Mouse (Mus musculus): ENCODE data around the gene Qsox1. TPM values are rescaled to one million over a fixed set of nuclear protein-coding genes. Genes with fewer than 3 reads are reported as not detected.

The Qsox1 gene
- total RNA-seq, 2 experiments from 2014 or later: 31.5 to 38.1 TPM

DNA sequence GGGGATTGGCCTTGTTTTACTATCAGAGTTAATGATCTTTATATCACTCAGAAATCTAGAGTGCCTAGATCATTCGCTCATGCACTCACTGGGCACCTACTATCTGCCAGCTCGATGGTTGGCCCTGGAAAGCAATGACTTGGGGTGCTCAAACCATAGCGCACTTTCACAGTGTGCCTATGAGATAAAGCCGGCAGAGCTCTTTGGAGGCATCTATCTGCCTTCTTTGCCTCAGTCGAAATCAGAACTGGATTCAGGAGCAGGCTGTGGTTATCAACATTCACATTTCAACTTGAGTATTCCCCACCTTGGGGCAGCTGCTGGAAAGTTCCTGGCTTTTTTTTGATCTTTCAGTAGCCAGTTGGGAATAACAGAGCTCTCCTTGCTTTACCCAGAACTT is 64.8 kb downstream of the Qsox1 start:
- DNase-seq: no peak

DNA sequence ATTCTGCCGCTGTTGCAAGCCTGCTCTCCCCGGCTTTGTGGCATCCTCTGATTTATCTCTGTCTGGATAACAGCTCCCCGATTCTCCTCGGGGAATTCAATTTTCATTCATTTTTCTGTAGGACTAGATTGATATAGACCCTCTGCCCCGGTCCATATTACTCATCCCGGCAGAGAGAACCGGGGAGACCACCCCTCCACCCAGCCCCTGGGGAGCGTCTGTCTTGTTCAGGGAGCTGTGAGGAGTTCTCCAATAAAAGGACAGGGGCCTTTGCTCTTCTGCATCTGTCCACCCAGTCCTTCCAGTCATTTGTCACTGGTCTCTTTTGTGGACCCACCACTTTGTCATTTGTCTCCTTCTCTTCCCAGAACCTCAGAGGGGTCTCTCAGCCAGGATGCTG is 65.7 kb downstream of the Qsox1 start:
- DNase-seq: no peak

DNA sequence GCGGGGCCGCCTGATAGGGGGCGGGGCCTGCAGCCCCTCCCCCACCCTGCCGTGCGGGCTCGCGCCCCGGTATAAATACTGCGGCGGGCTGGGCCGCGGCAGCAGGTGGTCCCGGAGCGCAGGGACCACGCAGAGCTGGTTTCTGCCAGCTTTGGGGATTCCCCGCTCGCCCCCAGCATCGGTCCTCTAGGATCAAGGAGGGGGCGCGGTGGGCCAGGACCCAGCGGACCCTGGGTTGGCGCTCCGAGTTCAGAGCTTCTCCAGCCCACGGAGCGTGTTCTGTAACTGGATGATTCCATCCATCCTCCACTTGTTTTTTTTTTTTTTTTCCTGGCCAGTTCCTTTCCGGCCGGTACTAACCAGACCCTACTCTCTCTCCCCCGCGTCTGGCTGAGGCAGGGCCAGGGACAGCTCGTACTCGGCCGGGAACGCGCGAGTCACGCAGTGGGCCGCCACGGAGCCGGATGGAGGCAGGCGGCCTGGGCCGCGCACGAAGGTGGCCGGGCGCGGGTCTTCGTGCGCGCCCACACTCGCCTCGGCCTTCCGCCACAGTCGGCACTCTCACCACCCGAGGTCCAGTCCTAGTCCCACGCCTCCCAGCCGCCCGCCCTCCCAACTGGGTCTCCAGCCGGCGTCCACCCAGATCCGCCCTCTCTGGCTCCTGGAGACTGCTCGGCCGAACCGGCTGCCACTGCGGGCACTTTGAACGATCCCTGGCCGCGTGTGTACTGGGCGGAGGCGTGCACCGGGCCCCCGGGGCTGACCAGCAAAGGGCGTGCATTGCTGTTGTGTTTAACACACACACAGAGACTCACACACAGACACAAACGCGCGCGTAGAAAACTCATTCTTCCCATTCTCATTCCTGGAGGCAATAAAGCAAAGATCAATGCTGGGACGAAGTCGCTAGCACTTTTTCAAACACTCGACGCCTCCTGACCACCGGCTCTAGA is 70.0 kb downstream of the Qsox1 start:
- peak; percentile 18 to 25 for DNase-seq

DNA sequence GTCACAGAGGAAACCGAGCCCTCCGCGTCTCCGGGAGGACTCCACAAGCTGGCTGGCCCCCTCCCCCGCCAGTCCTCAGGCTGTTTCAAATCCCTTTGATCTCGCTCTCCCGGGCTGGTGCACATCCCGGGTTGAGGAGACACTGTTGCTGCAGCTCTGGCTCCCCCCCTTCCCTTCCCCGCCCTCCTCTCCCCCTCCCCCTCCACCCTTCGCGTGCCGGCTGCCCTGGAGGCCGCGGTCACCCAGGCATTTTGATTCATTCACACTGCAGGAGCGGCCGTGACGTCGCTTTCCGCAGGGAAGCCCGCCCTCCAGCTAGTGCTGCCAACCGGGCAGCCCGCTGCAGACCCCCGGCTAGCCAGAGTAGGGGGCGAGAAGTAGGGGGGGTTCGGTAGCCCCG is 70.7 kb downstream of the Qsox1 start:
- DNase-seq: peak in 1 of 2 experiments; percentile 19

DNA sequence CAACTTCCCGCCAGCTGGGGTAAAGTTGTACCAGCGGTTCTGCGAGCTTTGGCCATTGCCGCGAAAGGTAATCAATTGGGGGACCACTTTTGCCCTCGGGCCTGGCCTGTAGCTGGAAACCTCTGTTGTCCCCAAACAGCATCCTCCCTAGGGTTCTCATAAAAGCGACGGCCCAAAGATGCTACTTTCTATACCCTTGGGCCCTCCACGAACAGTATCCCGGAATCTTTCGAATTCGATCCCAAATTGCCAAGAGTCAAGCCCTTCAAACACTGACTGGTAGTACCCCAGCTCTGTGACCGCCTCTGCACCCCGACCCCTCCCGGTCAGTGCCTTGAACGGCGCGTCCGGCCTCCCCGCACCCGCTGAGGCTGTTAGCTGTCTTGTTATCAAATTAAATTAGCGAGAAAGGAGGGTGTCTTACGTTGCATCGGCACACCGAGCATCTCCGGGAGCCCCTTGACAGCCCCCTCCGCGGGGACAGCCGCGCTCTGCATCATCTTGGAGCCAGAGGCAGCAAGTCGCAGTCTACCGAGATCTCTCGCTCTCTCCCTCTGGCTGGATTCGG is 71.2 kb downstream of the Qsox1 start:
- no peak for DNase-seq

DNA sequence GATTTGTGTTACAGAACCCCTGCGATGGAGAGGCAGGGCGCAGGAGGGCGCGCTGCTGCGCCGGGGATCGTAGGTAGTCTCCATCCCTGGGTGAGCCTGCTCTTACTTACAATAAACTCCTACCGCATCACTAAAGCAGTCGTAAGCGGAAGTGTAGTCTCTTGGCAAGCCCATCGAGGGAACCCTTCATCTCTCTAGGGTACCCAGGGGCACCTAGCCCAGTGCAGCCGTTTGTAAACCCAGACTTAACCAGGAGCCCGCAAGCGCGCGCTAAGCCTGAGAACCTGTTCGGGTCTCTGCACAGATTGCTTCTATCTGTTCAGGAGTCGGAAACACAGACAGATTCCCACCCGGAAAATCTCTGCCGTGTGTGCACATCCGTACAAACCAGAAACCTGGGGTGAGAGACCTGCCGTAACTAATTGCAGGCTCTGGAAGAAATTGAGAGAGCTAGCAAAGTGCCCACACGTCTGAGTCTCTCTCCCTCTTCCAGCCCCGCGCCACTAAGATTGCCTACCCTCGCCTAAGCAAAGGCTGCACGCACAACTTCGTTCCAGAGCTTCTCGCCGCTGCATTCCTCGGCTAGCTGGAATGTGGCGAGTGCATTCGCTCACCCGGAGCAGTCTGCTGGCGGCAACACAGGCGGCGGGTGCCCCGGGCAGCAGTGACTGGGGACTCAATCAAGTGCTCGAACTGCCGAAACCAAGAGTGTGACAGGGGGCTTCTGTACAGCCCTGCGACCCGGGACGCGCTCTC is 71.9 kb downstream of the Qsox1 start:
- DNase-seq: peak in 1 of 2 experiments; percentile 33

DNA sequence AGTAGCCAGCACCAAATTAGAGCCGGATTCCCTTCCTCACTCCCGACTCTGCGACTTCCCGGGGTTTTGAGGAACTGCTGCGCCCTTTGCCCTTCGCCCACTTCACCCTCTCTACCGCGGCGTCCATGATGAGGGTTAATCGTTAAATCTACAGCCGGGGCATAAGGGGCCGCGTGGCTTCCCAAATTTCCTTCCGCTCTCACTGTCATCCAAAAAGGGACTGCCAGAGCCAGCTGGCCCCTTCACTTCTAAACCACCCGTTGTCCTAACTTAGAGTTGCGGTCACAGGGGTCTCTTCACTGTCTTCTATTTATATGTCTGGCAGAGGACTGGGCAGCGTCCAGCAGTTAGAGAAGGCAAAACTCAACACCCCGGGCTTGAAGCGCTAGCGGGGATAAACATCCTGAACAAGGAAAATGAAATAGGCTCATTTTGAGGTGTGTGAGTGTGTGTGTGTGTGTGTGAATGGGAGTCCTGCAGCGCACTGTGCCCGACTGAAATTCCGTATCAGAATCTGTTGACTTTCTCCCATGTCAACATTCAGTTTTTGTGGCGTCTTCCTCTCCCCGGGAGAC is 74.8 kb downstream of the Qsox1 start:
- peak in 1 of 2 experiments; percentile 12 for DNase-seq

DNA sequence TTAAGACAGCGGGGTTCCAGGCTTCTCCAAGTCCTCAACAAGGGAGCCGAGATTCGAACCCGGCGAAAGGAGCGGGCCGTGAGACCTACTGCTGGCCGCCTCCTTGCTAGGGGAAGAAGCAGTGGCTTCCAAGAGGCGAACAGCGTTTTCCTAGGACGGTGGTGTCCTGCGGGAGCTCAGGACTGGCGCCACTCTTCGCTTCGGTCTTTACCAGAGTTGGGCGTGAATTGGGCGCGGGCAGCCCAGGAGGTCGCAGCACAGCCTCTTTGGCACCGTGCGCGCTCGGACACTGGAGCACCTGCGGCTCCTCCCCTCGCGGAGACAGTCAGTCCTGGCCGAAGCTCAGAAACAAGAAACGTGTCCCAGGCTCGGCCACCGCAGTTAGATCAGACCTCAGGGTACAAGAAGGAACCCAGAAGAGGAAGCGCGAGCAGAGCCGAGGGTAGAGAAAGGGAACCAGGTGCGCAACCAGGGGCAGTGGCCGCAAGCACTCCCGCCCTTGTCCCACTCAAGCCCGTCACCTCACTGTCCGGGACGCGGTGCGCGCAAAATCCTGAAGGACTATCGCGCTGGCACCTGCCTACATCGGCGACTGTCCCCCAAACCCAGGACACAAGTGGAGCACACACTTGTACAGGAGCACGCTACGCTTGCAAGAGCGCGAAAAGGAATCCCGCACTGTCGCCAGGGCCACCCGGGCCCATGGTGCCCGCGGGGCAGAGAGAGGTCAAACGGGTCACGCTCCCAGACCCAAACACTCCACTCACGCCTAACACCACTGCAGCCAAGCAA is 75.5 kb downstream of the Qsox1 start:
- peak in 1 of 2 experiments; percentile 15 for DNase-seq

DNA sequence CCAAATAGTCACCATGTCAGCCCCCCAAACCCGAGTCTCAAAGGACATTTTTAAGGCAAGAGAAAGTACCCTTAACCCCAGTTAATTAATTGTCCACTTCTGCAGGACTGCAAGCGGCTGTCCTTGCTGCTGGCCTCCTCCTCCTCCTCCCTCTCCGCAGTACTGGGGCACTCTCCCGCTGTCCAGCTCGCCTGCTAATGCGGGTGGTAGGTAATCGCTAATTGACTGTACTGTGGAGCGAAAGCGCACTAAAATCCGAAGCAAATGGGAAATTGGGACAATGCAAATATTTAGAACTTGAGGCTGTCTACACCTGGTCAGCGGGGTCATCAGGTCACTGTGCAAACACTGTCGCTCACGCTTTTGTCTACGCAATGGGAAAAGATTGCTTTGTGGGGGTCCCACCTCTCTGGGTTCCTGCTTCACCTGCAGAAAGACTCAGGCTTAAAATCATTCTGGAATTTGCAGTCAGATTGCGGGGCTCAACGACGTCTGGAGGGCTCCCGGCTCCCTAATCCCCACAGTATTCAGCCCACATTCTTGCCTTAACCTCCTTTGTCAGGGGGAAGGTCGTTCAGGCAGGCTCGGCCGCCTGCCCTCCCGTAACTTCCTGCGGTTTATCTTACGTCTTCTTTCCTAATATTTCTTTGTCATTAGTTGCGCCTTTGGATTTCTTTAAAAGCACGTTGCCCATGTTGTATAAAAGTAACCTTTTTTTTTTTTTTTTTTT is 76.4 kb downstream of the Qsox1 start:
- DNase-seq: peak in 1 of 2 experiments; percentile 12

DNA sequence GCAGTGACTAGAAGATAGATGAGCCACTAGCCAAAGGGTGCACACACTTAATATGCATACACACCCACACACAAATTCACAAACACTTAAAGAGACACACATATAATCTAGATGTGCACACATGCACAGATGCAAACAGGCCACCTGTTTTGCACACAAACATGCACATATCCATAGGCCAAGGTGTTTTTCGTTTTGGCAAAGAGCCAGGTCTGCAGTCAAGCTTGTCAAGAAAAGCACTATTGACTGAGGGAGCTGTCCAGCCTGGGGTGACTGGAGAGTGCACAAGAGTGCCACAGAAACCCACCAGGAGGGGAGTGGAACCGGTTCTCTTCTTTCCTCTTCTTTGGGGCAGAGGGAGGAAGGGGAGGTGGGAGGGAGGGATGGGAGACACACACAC is 81.5 kb downstream of the Qsox1 start:
- DNase-seq: no peak

DNA sequence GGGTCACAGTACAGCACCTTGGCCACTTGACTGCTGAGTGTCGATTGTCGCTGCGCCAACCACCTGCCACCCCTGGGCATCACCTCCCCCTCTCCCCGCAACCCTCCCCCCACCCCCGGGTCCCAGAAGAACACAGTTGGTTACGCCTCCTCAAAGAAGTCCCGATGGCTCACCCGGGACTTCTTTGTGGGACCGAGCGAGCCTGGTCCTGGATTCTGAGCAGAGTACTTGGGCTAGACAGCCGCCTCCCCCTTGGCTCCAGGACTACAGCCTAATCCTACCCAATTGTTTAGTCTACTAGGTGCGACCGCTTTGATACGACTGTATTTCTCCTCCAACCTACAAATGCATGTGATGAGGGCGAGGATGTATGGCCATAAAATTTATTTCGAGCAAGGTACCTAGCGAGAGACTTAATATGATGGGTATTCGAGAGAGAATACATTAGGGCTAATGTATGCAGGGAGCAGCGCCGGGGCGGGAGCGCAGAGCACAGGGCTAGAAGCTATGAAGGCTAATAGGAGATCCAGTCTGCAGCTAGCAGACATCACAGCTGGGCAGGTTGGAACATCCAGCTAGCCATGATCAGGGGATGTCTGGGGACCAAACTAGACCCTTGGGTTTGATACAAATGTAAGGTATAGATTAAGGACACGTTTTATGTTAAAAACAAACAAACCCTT is 83.4 kb downstream of the Qsox1 start:
- DNase-seq: no peak

DNA sequence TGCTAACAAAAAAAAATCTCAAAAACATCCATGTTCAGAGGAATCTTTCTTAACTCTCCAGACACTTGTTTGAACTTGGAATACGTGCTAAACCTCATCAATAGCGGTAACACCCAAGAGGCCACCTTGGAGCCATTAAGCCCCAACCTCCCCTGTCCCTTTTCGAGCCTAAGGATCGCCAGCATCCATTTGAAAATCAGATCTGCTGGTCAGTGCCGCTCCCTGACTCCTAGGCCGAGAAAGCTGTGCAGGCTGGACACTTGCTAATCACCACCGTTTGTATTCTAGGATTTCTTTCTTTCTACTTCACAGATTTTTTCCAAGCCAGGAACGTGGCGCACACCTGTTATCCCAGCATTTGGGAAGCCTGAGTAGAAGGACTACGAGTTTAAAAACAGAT is 84.9 kb downstream of the Qsox1 start:
- no peak for DNase-seq

Other genes with a start within 250 kb of the Qsox1 start
- gene Lhx4, start 61.2 kb downstream of the Qsox1 start, total RNA-seq (2021): not detected
- 10 to 100 TPM; 36.1 to 39.5 TPM for gene Cep350, start 160.4 kb upstream of the Qsox1 start, total RNA-seq (2021)
- 10 to 100 TPM; 39.4 to 42.6 TPM for gene Tor1aip2, start 222.5 kb upstream of the Qsox1 start, total RNA-seq (2021)
- 10 to 100 TPM; 87.1 to 94.0 TPM for gene Tor1aip1, start 223.6 kb upstream of the Qsox1 start, total RNA-seq (2021)

All from heart, adult 18-20 months (tissue).